Mouse (Mus musculus): ENCODE results near the gene Fam171a2. TPM values are rescaled to one million over a fixed set of nuclear protein-coding genes. Genes with fewer than 3 reads are reported as not detected.
"Not testable (repeated sequence)": the region's sequence is repeated elsewhere in the genome, so short reads cannot be mapped to it uniquely, and the experiment has no call there.

Gene Fam171a2
- polyA plus RNA-seq, 1 experiment from 2014 or later, result 4.2 TPM

GRCm38 (mm10) chr11:102389436-102389835 lies 58.0 kb downstream of the Fam171a2 start:
- Histone ChIP-seq H3K27me3 (ENCODE audit: low read depth, poor library complexity, severe bottlenecking) (peaks cover 11% of the 10 kb centered on the region), H3K4me1 (peaks cover 20% of the 10 kb centered on the region)
- DNase-seq (ENCODE audit: low spot score); H3K4me3 ChIP-seq; H3K9me3 ChIP-seq (replicated peaks); H3K27ac ChIP-seq; H3K36me3 ChIP-seq: not testable (repeated sequence)
- whole genome bisulfite sequencing, result 79% methylated on average over 5 of the region's 5 CpGs

Small RNA genes within 50 kb of the gene (microRNA-seq; reads per million reads assigned to microRNA genes)
- gene Mir6930, result not detected

Other genes with a start within 250 kb of the Fam171a2 start
- 36.4 and 50.2 TPM in 2 replicates for gene Hdac5, start 217.5 kb downstream of the Fam171a2 start, polyA plus RNA-seq (2016; fragmentation: Nextera tagmentation; extraction: Ambion mirVana)
- 33.4 and 35.7 TPM in 2 replicates for gene BC030867, start 198.8 kb downstream of the Fam171a2 start, polyA plus RNA-seq (2016; fragmentation: Nextera tagmentation; extraction: Ambion mirVana)
- 0.06 and 0.08 TPM in 2 replicates for gene Asb16, start 178.9 kb downstream of the Fam171a2 start, polyA plus RNA-seq (2016; fragmentation: Nextera tagmentation; extraction: Ambion mirVana)
- gene Tmub2, start 162.8 kb downstream of the Fam171a2 start, polyA plus RNA-seq (2016; fragmentation: Nextera tagmentation; extraction: Ambion mirVana), result 37.3 and 44.0 TPM in 2 replicates
- 16.6 and 20.1 TPM in 2 replicates for gene Atxn7l3, start 151.1 kb downstream of the Fam171a2 start, polyA plus RNA-seq (2016; fragmentation: Nextera tagmentation; extraction: Ambion mirVana)
- gene Ubtf, start 127.9 kb downstream of the Fam171a2 start, polyA plus RNA-seq (2016; fragmentation: Nextera tagmentation; extraction: Ambion mirVana), result 102 and 108 TPM in 2 replicates
- 34.5 and 37.2 TPM in 2 replicates for gene Slc4a1, start 81.5 kb downstream of the Fam171a2 start, polyA plus RNA-seq (2016; fragmentation: Nextera tagmentation; extraction: Ambion mirVana)
- gene Rundc3a, start 54.3 kb downstream of the Fam171a2 start, polyA plus RNA-seq (2016; fragmentation: Nextera tagmentation; extraction: Ambion mirVana), result 1.2 and 1.3 TPM in 2 replicates
- gene Slc25a39, start 39.7 kb downstream of the Fam171a2 start, polyA plus RNA-seq (2016; fragmentation: Nextera tagmentation; extraction: Ambion mirVana), result 209 and 242 TPM in 2 replicates
- 78.5 and 93.2 TPM in 2 replicates for gene Grn, start 17.4 kb downstream of the Fam171a2 start, polyA plus RNA-seq (2016; fragmentation: Nextera tagmentation; extraction: Ambion mirVana)
- gene Itga2b, start 22.4 kb upstream of the Fam171a2 start, polyA plus RNA-seq (2016; fragmentation: Nextera tagmentation; extraction: Ambion mirVana), result 4.6 and 5.3 TPM in 2 replicates
- gene Gpatch8, start 108.7 kb upstream of the Fam171a2 start, polyA plus RNA-seq (2016; fragmentation: Nextera tagmentation; extraction: Ambion mirVana), result 67.1 and 77.1 TPM in 2 replicates
- 2.5 and 3.3 TPM in 2 replicates for gene Gm11627, start 131.8 kb upstream of the Fam171a2 start, polyA plus RNA-seq (2016; fragmentation: Nextera tagmentation; extraction: Ambion mirVana)
- gene Fzd2, start 156.7 kb upstream of the Fam171a2 start, polyA plus RNA-seq (2016; fragmentation: Nextera tagmentation; extraction: Ambion mirVana), result 54.8 and 59.8 TPM in 2 replicates
- 0.14 and 0.55 TPM in 2 replicates for gene Meioc, start 216.0 kb upstream of the Fam171a2 start, polyA plus RNA-seq (2016; fragmentation: Nextera tagmentation; extraction: Ambion mirVana)

All from limb, embryonic 10.5 days (tissue).